Mouse (Mus musculus): ENCODE results near the gene Msi2. TPM values are rescaled to one million over a fixed set of nuclear protein-coding genes. Genes with fewer than 3 reads are reported as not detected.
A peak's percentile ranks its signal among the peaks of the same experiment; 100 is the strongest.

Msi2 gene
- total and polyA plus RNA-seq, 2 experiments from 2014 or later = 22.1 to 94.6 TPM

GRCm38 (mm10) chr11:88578700-88579099 lies 139.6 kb downstream of the Msi2 start:
- Histone ChIP-seq H3K4me2 (ENCODE audit: low read depth, low read length) (no peak overlapping the region), H3K27me3 (ENCODE audit: control insufficient read depth, insufficient read depth, low read length) (no peaks in the 10 kb centered on the region), H3K27ac (ENCODE audit: low read depth) (no peak overlapping the region; the same call in 1 of the 2 replicates), H3K9ac (replicated peaks; ENCODE audit: low read depth, low read length) (no peak overlapping the region), H3K9me3 (replicated peaks; ENCODE audit: control insufficient read depth, low read length) (no peaks in the 10 kb centered on the region), H3K4me3 (ENCODE audit: low read depth, low read length) (no peak overlapping the region), H3K4me1 (ENCODE audit: control insufficient read depth, insufficient read depth) (peaks cover 69% of the 10 kb centered on the region), H3K36me3 (replicated peaks; ENCODE audit: control insufficient read depth, insufficient read depth, low read length) (no peaks in the 10 kb centered on the region)
- ATAC-seq (ENCODE audit: insufficient read depth, low read depth) = no peak
- TF ChIP-seq CTCF (IDR thresholded peaks at IDR 0.05; ENCODE audit: low read depth) = no peak
- TF ChIP-seq EP300 (IDR thresholded peaks at IDR 0.05; ENCODE audit: low read depth) = no peak
- 76% methylated on average over 2 of the region's 2 CpGs for WGBS
- DNase-seq (ENCODE audit: low spot score) = no peak

DNA sequence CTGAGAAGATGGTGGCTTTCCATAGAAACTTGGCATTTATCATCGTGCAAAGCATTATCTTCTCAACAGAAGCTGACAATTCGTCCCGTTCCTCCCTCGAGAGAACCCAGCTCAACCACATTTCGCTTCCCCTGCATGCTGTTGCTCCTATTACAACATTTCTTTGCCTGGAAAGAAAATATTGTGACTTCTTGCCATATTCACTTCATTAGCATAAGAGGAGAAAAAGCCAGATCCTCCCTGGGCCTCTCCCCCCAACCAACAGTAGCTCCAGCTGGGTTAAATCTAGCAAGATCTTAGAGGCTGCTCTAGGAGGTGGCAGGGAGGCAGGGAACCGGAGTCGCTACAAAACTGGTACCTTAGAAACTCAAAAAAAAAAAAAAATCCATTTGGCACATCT lies 141.2 kb downstream of the Msi2 start:
- H3K9me3 ChIP-seq (replicated peaks; ENCODE audit: control insufficient read depth, low read length) = no peaks in the 10 kb centered on the region
- TF ChIP-seq CTCF (IDR thresholded peaks at IDR 0.05; ENCODE audit: low read depth) (no peak), EP300 (IDR thresholded peaks at IDR 0.05; ENCODE audit: low read depth) (no peak)
- peaks cover 59% of the 10 kb centered on the region for H3K4me1 ChIP-seq (ENCODE audit: control insufficient read depth, insufficient read depth)
- WGBS = 51% methylated on average over 7 of the region's 7 CpGs
- no peak overlapping the region for H3K4me2 ChIP-seq (ENCODE audit: low read depth, low read length)
- no peak overlapping the region for H3K4me3 ChIP-seq (ENCODE audit: low read depth, low read length)
- no peaks in the 10 kb centered on the region for H3K36me3 ChIP-seq (replicated peaks; ENCODE audit: control insufficient read depth, insufficient read depth, low read length)
- DNase-seq (ENCODE audit: low spot score) (peak; percentile 19), ATAC-seq (ENCODE audit: insufficient read depth, low read depth) (no peak)
- peak overlapping the region; percentile 36 for H3K27ac ChIP-seq (ENCODE audit: low read depth)
- no peak overlapping the region for H3K9ac ChIP-seq (replicated peaks; ENCODE audit: low read depth, low read length)
- H3K27me3 ChIP-seq (ENCODE audit: control insufficient read depth, insufficient read depth, low read length) = no peaks in the 10 kb centered on the region

DNA sequence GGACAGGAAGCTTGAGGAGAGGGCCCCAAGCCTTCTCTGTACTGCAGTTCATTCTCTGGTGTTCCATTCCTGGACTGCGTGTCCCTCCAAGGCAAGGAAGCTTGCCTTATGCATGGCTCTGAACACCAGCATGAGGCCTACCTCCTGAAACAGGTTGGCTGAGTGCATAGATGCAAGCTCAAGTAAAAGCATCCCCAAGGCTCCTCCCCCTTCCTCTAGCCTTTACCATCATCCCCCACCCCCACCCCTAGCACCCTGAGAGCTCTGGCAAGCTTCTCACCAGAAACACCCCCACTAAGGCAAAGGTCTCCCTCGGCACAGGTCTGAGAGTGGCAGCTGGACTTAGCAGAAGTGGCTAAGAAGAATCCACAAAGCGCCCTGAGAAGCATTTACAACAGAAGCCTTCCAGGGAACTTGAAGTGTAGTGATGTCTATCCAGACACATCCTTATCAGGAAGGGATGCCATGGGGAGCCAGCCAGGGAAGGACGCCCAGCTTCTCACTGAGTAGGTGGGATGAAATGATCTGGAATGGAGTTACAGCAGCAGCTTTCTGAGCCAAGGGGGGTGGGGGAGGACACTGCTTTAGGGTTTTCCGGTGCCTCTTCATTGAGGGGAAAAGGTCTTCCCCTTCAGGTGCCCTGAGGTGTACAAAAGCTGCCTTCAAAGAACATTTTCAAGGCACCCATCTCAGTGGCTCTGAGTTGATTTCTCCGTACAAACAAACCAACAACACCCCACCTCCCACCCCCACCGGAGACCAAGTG lies 141.9 kb downstream of the Msi2 start:
- 53% methylated on average over 7 of the region's 7 CpGs for WGBS
- no peak for ATAC-seq (ENCODE audit: insufficient read depth, low read depth)
- Histone ChIP-seq H3K9me3 (replicated peaks; ENCODE audit: control insufficient read depth, low read length) (no peaks in the 10 kb centered on the region), H3K36me3 (replicated peaks; ENCODE audit: control insufficient read depth, insufficient read depth, low read length) (no peaks in the 10 kb centered on the region), H3K4me1 (ENCODE audit: control insufficient read depth, insufficient read depth) (peaks cover 53% of the 10 kb centered on the region), H3K4me2 (ENCODE audit: low read depth, low read length) (no peak overlapping the region), H3K27ac (ENCODE audit: low read depth) (peak overlapping the region; percentile 18), H3K27me3 (ENCODE audit: control insufficient read depth, insufficient read depth, low read length) (no peaks in the 10 kb centered on the region), H3K4me3 (ENCODE audit: low read depth, low read length) (no peak overlapping the region), H3K9ac (replicated peaks; ENCODE audit: low read depth, low read length) (no peak overlapping the region)
- DNase-seq (ENCODE audit: low spot score) = no peak
- TF ChIP-seq CTCF (IDR thresholded peaks at IDR 0.05; ENCODE audit: low read depth) (no peak), EP300 (IDR thresholded peaks at IDR 0.05; ENCODE audit: low read depth) (no peak)

DNA sequence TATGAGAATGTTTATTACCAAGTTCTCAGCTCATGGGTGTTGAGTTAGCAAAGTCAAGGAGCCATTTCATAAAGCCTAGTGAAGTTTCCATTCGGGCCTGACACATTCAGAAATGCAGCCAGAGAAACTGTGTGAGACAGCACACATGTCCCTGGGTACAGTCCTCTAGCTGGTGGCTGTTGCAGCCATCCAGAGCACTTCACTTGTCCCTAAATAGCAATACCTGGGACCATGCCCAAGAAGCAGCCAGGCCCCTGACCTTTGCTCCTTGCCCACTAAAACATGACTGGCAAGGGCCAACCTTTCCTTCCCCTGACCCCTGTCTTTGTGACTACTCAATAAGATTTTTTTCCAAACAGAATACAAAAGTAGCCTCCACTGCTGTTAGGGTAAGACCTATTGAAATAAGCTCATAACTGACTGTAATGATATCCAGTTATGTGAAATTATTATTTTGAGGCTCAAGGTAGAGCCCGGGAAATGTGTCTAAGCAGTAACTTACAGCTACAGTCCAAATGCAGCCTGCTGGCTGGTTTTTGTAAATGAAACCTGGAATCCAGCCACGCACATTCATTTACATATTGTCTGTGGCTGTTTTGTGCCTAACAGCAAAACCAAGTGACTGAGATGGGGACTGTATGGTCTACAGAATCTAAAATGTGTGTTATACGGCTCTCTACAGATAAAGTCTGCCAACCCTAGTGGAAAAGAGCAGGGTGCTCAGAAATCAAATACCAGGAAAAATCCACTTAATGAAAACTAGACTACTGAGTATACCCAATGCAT lies 143.5 kb downstream of the Msi2 start:
- TF ChIP-seq EP300 (IDR thresholded peaks at IDR 0.05; ENCODE audit: low read depth) (no peak), CTCF (IDR thresholded peaks at IDR 0.05; ENCODE audit: low read depth) (no peak)
- peak overlapping the region; percentile 77 for H3K27ac ChIP-seq (ENCODE audit: low read depth)
- H3K36me3 ChIP-seq (replicated peaks; ENCODE audit: control insufficient read depth, insufficient read depth, low read length) = no peaks in the 10 kb centered on the region
- H3K27me3 ChIP-seq (ENCODE audit: control insufficient read depth, insufficient read depth, low read length) = no peaks in the 10 kb centered on the region
- H3K4me3 ChIP-seq (ENCODE audit: low read depth, low read length) = no peak overlapping the region
- peaks cover 63% of the 10 kb centered on the region for H3K4me1 ChIP-seq (ENCODE audit: control insufficient read depth, insufficient read depth)
- ATAC-seq (ENCODE audit: insufficient read depth, low read depth) (peak; percentile 80), DNase-seq (ENCODE audit: low spot score) (no peak)
- no peak overlapping the region for H3K9ac ChIP-seq (replicated peaks; ENCODE audit: low read depth, low read length)
- WGBS = 48% methylated on average over 4 of the region's 4 CpGs
- H3K4me2 ChIP-seq (ENCODE audit: low read depth, low read length) = no peak overlapping the region
- no peaks in the 10 kb centered on the region for H3K9me3 ChIP-seq (replicated peaks; ENCODE audit: control insufficient read depth, low read length)

DNA sequence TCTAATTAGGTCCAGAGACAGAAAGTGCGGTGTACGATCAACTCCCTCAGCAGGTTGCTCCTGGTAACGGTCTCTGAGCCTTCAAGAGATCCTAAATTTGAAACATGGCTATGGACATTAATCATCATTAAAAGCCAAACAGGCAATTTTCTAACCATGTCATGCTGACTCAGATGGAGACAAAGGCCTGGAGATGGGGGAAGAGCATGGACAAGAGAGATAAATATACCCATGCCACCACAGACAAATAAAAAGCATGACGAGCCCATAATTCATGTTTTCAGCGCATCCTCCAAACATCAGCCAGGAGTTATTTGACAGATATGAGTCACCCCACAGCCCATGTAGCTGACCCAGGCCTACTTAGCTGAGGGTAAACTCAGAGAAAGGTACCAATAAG lies 145.3 kb downstream of the Msi2 start:
- DNase-seq (ENCODE audit: low spot score) (no peak), ATAC-seq (ENCODE audit: insufficient read depth, low read depth) (no peak)
- no peaks in the 10 kb centered on the region for H3K36me3 ChIP-seq (replicated peaks; ENCODE audit: control insufficient read depth, insufficient read depth, low read length)
- H3K4me3 ChIP-seq (ENCODE audit: low read depth, low read length) = no peak overlapping the region
- H3K9ac ChIP-seq (replicated peaks; ENCODE audit: low read depth, low read length) = no peak overlapping the region
- H3K27me3 ChIP-seq (ENCODE audit: control insufficient read depth, insufficient read depth, low read length) = no peaks in the 10 kb centered on the region
- peak overlapping the region; percentile 77; the same call in 1 of the 2 replicates for H3K27ac ChIP-seq (ENCODE audit: low read depth)
- H3K9me3 ChIP-seq (replicated peaks; ENCODE audit: control insufficient read depth, low read length) = no peaks in the 10 kb centered on the region
- no peak overlapping the region for H3K4me2 ChIP-seq (ENCODE audit: low read depth, low read length)
- WGBS = 93% methylated on average over 5 of the region's 5 CpGs
- peaks cover 63% of the 10 kb centered on the region for H3K4me1 ChIP-seq (ENCODE audit: control insufficient read depth, insufficient read depth)
- TF ChIP-seq CTCF (IDR thresholded peaks at IDR 0.05; ENCODE audit: low read depth) = no peak
- TF ChIP-seq EP300 (IDR thresholded peaks at IDR 0.05; ENCODE audit: low read depth) = no peak
